Mouse (Mus musculus) erythroblast, embryonic 14.5 days (primary cell): ENCODE measurements around the gene Dkk2.

Experiments
- GATA1 ChIP-seq: IDR thresholded peaks from 2 replicates; pipeline ENCODE4 v1.6.1; 2012; ENCODE audit warnings: low read length, inconsistent platforms, mixed read lengths
- TAL1 ChIP-seq: IDR thresholded peaks from 3 replicates; pipeline ENCODE4 v1.6.1; 2012; ENCODE audit warnings: low read length, inconsistent platforms, mixed read lengths

- TF ChIP-seq GATA1, result no peak
- TF ChIP-seq TAL1, result no peak
These were observed 116.9 kb downstream of the Dkk2 start for GRCm38 (mm10) chr3:132201950-132202349.
